Mouse (Mus musculus) erythroblast, embryonic 14.5 days (primary cell): ENCODE results near the gene Ano4. TPM values are rescaled to one million over a fixed set of nuclear protein-coding genes. Genes with fewer than 3 reads are reported as not detected.

ENCODE experiments used
- H3K27me3 ChIP-seq: 2 replicates; pipeline ENCODE4 v1.6.1; 2012; ENCODE audit warnings: inconsistent platforms; ENCODE audit not compliant: control insufficient read depth
- H3K36me3 ChIP-seq: 2 replicates; pipeline ENCODE4 v1.6.1; 2012; ENCODE audit warnings: mild to moderate bottlenecking, inconsistent platforms; ENCODE audit not compliant: control insufficient read depth
- H3K4me1 ChIP-seq: 2 replicates; pipeline ENCODE4 v1.6.1; 2012; ENCODE audit warnings: inconsistent platforms; ENCODE audit not compliant: control insufficient read depth
- H3K4me3 ChIP-seq: replicated peaks from 2 replicates; pipeline ENCODE3; 2012; ENCODE audit warnings: moderate library complexity, mild to moderate bottlenecking, inconsistent platforms
- H3K9me3 ChIP-seq: 2 replicates; pipeline ENCODE4 v1.6.1; 2012; ENCODE audit warnings: low read length, inconsistent platforms, mixed read lengths; ENCODE audit not compliant: control insufficient read depth
- GATA1 ChIP-seq: IDR thresholded peaks from 2 replicates; pipeline ENCODE4 v1.6.1; 2012; ENCODE audit warnings: low read length, inconsistent platforms, mixed read lengths
- TAL1 ChIP-seq: IDR thresholded peaks from 3 replicates; pipeline ENCODE4 v1.6.1; 2012; ENCODE audit warnings: low read length, inconsistent platforms, mixed read lengths
- polyA plus RNA-seq: library from polyadenylated mRNA; stranded (reverse); fragments of >175 nt; gene quantifications from 2 replicates; pipeline ENCODE4 v1.2.3, GENCODE M21; 2012

Ano4 gene
- polyA plus RNA-seq, 1 experiment, result not detected

GRCm38 (mm10) chr10:89351416-89351815 lies 6.9 kb upstream of the Ano4 start:
- TF ChIP-seq TAL1, result no peak
- TF ChIP-seq GATA1, result no peak
- peaks cover 3% of the 10 kb centered on the region for H3K27me3 ChIP-seq

GRCm38 (mm10) chr10:89345606-89346005 lies 1.0 kb upstream of the Ano4 start:
- Histone ChIP-seq H3K27me3 (peaks cover 33% of the 10 kb centered on the region), H3K36me3 (no peaks in the 10 kb centered on the region), H3K4me3 (no peak overlapping the region), H3K4me1 (no peaks in the 10 kb centered on the region), H3K9me3 (no peaks in the 10 kb centered on the region)
- no peak for TF ChIP-seq TAL1
- no peak for TF ChIP-seq GATA1

More at GRCm38 (mm10) chr10:89351416-89351815, 6.9 kb upstream of the Ano4 start:
- H3K4me1 ChIP-seq, result no peaks in the 10 kb centered on the region
- no peak overlapping the region for H3K4me3 ChIP-seq
- H3K36me3 ChIP-seq, result no peaks in the 10 kb centered on the region
- no peaks in the 10 kb centered on the region for H3K9me3 ChIP-seq

- Histone ChIP-seq H3K27me3 (peaks cover 33% of the 10 kb centered on the region), H3K4me3 (no peak overlapping the region)
- TF ChIP-seq TAL1 (no peak), GATA1 (no peak)
These were observed 603 bp upstream of the Ano4 start for GRCm38 (mm10) chr10:89345196-89345533.

GRCm38 (mm10) chr10:89344132-89344490 lies 451 bp downstream of the Ano4 start:
- TF ChIP-seq TAL1, result no peak
- TF ChIP-seq GATA1, result no peak
- H3K27me3 ChIP-seq, result peaks cover 33% of the 10 kb centered on the region
- no peak overlapping the region for H3K4me3 ChIP-seq
- no peaks in the 10 kb centered on the region for H3K9me3 ChIP-seq
- no peaks in the 10 kb centered on the region for H3K36me3 ChIP-seq
- H3K4me1 ChIP-seq, result no peaks in the 10 kb centered on the region

More at GRCm38 (mm10) chr10:89345196-89345533, 603 bp upstream of the Ano4 start:
- H3K4me1 ChIP-seq, result no peaks in the 10 kb centered on the region
- no peaks in the 10 kb centered on the region for H3K36me3 ChIP-seq
- no peaks in the 10 kb centered on the region for H3K9me3 ChIP-seq

GRCm38 (mm10) chr10:89343716-89344115 lies 846 bp downstream of the Ano4 start:
- H3K36me3 ChIP-seq, result no peaks in the 10 kb centered on the region
- no peaks in the 10 kb centered on the region for H3K4me1 ChIP-seq
- no peak overlapping the region for H3K4me3 ChIP-seq
- TF ChIP-seq GATA1 (no peak), TAL1 (no peak)
- peaks cover 33% of the 10 kb centered on the region for H3K27me3 ChIP-seq
- H3K9me3 ChIP-seq, result no peaks in the 10 kb centered on the region

- Histone ChIP-seq H3K27me3 (no peaks in the 10 kb centered on the region), H3K36me3 (no peaks in the 10 kb centered on the region), H3K4me1 (no peaks in the 10 kb centered on the region), H3K4me3 (no peak overlapping the region), H3K9me3 (no peaks in the 10 kb centered on the region)
- TF ChIP-seq GATA1, result no peak
- no peak for TF ChIP-seq TAL1
These were observed 14.3 kb downstream of the Ano4 start for GRCm38 (mm10) chr10:89330261-89330660.

- no peak overlapping the region for H3K4me3 ChIP-seq
- H3K9me3 ChIP-seq, result no peaks in the 10 kb centered on the region
- TF ChIP-seq GATA1 (no peak), TAL1 (no peak)
- no peaks in the 10 kb centered on the region for H3K27me3 ChIP-seq
- no peaks in the 10 kb centered on the region for H3K36me3 ChIP-seq
- H3K4me1 ChIP-seq, result no peaks in the 10 kb centered on the region
These were observed 14.8 kb downstream of the Ano4 start for GRCm38 (mm10) chr10:89329806-89330205.

- Histone ChIP-seq H3K27me3 (no peaks in the 10 kb centered on the region), H3K9me3 (no peaks in the 10 kb centered on the region), H3K36me3 (no peaks in the 10 kb centered on the region), H3K4me3 (no peak overlapping the region), H3K4me1 (no peaks in the 10 kb centered on the region)
- TF ChIP-seq GATA1, result no peak
- no peak for TF ChIP-seq TAL1
These were observed 15.7 kb downstream of the Ano4 start for GRCm38 (mm10) chr10:89328876-89329275.

GRCm38 (mm10) chr10:89327004-89327511 lies 17.5 kb downstream of the Ano4 start:
- TF ChIP-seq TAL1 (no peak), GATA1 (no peak)
- no peaks in the 10 kb centered on the region for H3K9me3 ChIP-seq
- no peaks in the 10 kb centered on the region for H3K27me3 ChIP-seq
- H3K4me3 ChIP-seq, result no peak overlapping the region
- no peaks in the 10 kb centered on the region for H3K4me1 ChIP-seq
- no peaks in the 10 kb centered on the region for H3K36me3 ChIP-seq

- TF ChIP-seq TAL1 (no peak), GATA1 (no peak)
- no peaks in the 10 kb centered on the region for H3K27me3 ChIP-seq
- H3K4me1 ChIP-seq, result no peaks in the 10 kb centered on the region
- no peaks in the 10 kb centered on the region for H3K9me3 ChIP-seq
- no peak overlapping the region for H3K4me3 ChIP-seq
- no peaks in the 10 kb centered on the region for H3K36me3 ChIP-seq
These were observed 18.2 kb downstream of the Ano4 start for GRCm38 (mm10) chr10:89326383-89326782.
